Mouse (Mus musculus): ENCODE results near the gene Ice2.
A peak's percentile ranks its signal among the peaks of the same experiment; 100 is the strongest.

Gene Ice2

GRCm38 (mm10) chr9:69397760-69398452 lies at the start of gene Ice2:
TSS of gene Ice2 (plus strand) at chr9:69397906.
- peak; percentile 62 for DNase-seq (ENCODE audit: low spot score)

GRCm38 (mm10) chr9:69349537-69349936 lies 48.2 kb upstream of the Ice2 start:
- DNase-seq (ENCODE audit: low spot score): no peak

- DNase-seq (ENCODE audit: low spot score): no peak
These were observed 43.5 kb upstream of the Ice2 start for GRCm38 (mm10) chr9:69354228-69354627.

GRCm38 (mm10) chr9:69357834-69358233 lies 39.9 kb upstream of the Ice2 start:
- DNase-seq (ENCODE audit: low spot score): peak; percentile 18

GRCm38 (mm10) chr9:69358797-69359196 lies 38.9 kb upstream of the Ice2 start:
- no peak for DNase-seq (ENCODE audit: low spot score)

- no peak for DNase-seq (ENCODE audit: low spot score)
These were observed 35.7 kb upstream of the Ice2 start for GRCm38 (mm10) chr9:69361951-69362445.

GRCm38 (mm10) chr9:69362766-69363165 lies 34.9 kb upstream of the Ice2 start:
- no peak for DNase-seq (ENCODE audit: low spot score)

- DNase-seq (ENCODE audit: low spot score): no peak
These were observed 33.6 kb upstream of the Ice2 start for GRCm38 (mm10) chr9:69364117-69364516.

- no peak for DNase-seq (ENCODE audit: low spot score)
These were observed 30.7 kb upstream of the Ice2 start for GRCm38 (mm10) chr9:69367055-69367454.

GRCm38 (mm10) chr9:69368071-69368470 lies 29.6 kb upstream of the Ice2 start:
- peak; percentile 20 for DNase-seq (ENCODE audit: low spot score)

GRCm38 (mm10) chr9:69371046-69371724 lies 26.5 kb upstream of the Ice2 start:
- DNase-seq (ENCODE audit: low spot score): no peak

GRCm38 (mm10) chr9:69372871-69373270 lies 24.8 kb upstream of the Ice2 start:
- DNase-seq (ENCODE audit: low spot score): no peak

- no peak for DNase-seq (ENCODE audit: low spot score)
These were observed 20.6 kb upstream of the Ice2 start for GRCm38 (mm10) chr9:69376982-69377653.

- DNase-seq (ENCODE audit: low spot score): no peak
These were observed 20.1 kb upstream of the Ice2 start for GRCm38 (mm10) chr9:69377654-69378045.

- no peak for DNase-seq (ENCODE audit: low spot score)
These were observed 17.2 kb upstream of the Ice2 start for GRCm38 (mm10) chr9:69380546-69380945.

- DNase-seq (ENCODE audit: low spot score): no peak
These were observed 16.0 kb upstream of the Ice2 start for GRCm38 (mm10) chr9:69381741-69382140.

GRCm38 (mm10) chr9:69384475-69384874 lies 13.2 kb upstream of the Ice2 start:
- no peak for DNase-seq (ENCODE audit: low spot score)

- no peak for DNase-seq (ENCODE audit: low spot score)
These were observed 12.8 kb upstream of the Ice2 start for GRCm38 (mm10) chr9:69384905-69385304.

- DNase-seq (ENCODE audit: low spot score): no peak
These were observed 10.4 kb upstream of the Ice2 start for GRCm38 (mm10) chr9:69387296-69387695.

GRCm38 (mm10) chr9:69390631-69391030 lies 7.1 kb upstream of the Ice2 start:
- no peak for DNase-seq (ENCODE audit: low spot score)

GRCm38 (mm10) chr9:69394234-69394633 lies 3.5 kb upstream of the Ice2 start:
- DNase-seq (ENCODE audit: low spot score): no peak

GRCm38 (mm10) chr9:69397432-69397759 lies 310 bp upstream of the Ice2 start:
- DNase-seq (ENCODE audit: low spot score): no peak

- DNase-seq (ENCODE audit: low spot score): no peak
These were observed 746 bp downstream of the Ice2 start for GRCm38 (mm10) chr9:69398453-69398850.

Measured in ovary, postnatal 10 days (tissue).